Mouse (Mus musculus) brain, embryonic 14.5 days (tissue): ENCODE data around the gene Ccdc93. TPM values are rescaled to one million over a fixed set of nuclear protein-coding genes. Genes with fewer than 3 reads are reported as not detected.

Experiments
- DNase-seq: peaks from one replicate; pipeline ENCODE4 v3.0.0-alpha.2; 2011; ENCODE audit warnings: low read depth
- CTCF ChIP-seq: fragments of 200-500 bp; IDR thresholded peaks from 2 replicates; pipeline ENCODE4 v1.5.1; 2012; ENCODE audit warnings: inconsistent platforms, mild to moderate bottlenecking, moderate library complexity, borderline replicate concordance; ENCODE audit not compliant: insufficient read depth, insufficient read length; ENCODE audit errors: extremely low read depth
- POLR2A ChIP-seq: fragments of 200-500 bp; IDR thresholded peaks from 2 replicates; pipeline ENCODE4 v1.6.1; 2012; ENCODE audit warnings: mild to moderate bottlenecking, inconsistent platforms, borderline replicate concordance; ENCODE audit not compliant: poor library complexity, insufficient read depth, insufficient read length, severe bottlenecking; ENCODE audit errors: extremely low read depth
- polyA plus RNA-seq: library from polyadenylated mRNA; depleted of rRNA; stranded (reverse); fragments of >200 nt; gene quantifications from 2 replicates; pipeline ENCODE4 v1.2.3, GENCODE M21; 2012

The Ccdc93 gene
- polyA plus RNA-seq, 1 experiment: 18.7 TPM

- no peak for DNase-seq
- TF ChIP-seq POLR2A (no peak), CTCF (no peak)
These were observed 17.3 kb downstream of the Ccdc93 start for GRCm38 (mm10) chr1:121448166-121448565.

- no peak for TF ChIP-seq POLR2A
- TF ChIP-seq CTCF: no peak
- peak; percentile 27 for DNase-seq
These were observed 20.2 kb downstream of the Ccdc93 start for GRCm38 (mm10) chr1:121451009-121451408.

DNA sequence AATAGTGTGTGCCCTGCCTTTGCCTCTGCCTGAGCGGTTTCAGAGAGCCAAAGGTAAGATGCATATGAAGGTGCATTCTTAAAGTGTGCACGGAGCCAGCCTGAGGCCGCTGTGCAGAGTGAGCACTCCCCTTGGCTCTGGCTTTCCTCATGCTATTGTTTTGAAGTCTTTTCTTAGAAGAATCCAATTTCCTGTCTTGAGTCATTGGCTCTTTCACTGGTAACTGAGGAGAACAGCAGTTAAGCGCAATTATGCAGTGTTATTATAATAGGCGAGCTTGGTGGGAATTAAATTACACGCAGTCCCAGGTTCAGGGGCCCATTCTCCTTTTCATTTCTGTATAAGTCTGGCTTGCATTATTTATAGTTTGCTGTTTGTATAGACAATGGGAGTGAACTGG, 21.6 kb downstream of the Ccdc93 start:
- DNase-seq: peak; percentile 39
- TF ChIP-seq CTCF (no peak), POLR2A (no peak)

DNA sequence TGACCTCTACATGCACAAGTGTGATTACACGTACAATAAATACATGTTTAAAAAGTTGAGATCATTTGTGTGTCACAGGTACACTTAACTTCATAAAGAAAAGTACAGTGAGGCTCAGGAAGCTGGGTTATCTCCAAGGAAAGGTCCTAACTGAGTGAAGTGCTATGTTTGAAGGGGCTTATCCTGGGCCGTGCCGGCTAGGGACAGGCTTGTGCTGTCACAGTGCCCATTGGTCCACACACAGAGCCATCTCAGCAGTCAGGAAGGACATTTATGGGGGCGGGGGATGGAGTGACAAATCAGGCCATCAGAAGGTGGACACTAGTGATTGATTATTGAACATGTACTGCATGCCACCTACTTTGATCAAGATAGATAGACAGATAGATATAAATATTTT, 22.2 kb downstream of the Ccdc93 start:
- no peak for DNase-seq
- TF ChIP-seq CTCF (no peak), POLR2A (no peak)

GRCm38 (mm10) chr1:121454951-121455350, 24.1 kb downstream of the Ccdc93 start:
- DNase-seq: no peak
- TF ChIP-seq CTCF (no peak), POLR2A (no peak)

GRCm38 (mm10) chr1:121460077-121460476, 29.2 kb downstream of the Ccdc93 start:
- no peak for DNase-seq
- TF ChIP-seq CTCF (0 out of 2 replicates have a peak, but pooled peaks have one; percentile 8), POLR2A (no peak)

DNA sequence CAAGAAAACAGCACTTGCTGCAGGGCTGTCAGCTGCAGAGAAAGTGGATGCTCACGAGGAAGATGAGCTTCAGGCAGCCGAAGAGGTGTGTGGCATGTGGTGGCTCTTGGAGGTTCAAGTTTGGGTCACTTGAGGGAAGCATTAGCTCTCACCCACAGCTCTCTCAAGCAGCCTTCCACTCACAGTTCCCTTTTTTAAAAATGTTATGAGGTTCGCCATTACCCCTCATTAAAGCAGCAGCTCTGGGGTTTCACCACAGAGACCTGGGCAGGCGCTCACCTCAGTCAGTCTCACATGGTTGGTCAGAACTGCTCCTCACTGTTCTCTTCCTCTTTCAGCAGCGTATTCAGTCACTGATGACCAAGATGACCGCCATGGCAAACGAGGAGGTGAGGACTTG, 31.0 kb downstream of the Ccdc93 start:
- no peak for DNase-seq
- TF ChIP-seq CTCF (no peak), POLR2A (no peak)

DNA sequence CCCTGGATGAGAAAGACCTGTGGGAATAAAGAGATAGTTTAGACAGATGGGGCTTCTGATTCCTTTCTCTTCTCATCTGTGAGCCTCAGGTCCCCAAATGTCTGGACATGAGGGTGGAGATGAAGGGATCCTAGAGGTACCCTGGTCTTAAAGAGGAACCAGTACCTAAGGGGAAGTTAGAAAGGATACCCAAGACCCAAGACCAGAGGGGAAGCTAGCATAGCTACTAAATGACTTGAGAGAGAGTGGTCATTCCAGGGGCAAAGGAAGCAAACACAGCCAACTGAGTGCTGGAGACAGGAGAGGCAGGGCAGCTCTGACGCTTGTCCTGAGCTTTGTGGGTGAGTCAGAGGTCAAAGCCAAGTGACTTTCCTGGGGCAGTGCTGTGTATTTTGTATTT, 31.8 kb downstream of the Ccdc93 start:
- no peak for TF ChIP-seq CTCF
- no peak for TF ChIP-seq POLR2A
- DNase-seq: no peak

DNA sequence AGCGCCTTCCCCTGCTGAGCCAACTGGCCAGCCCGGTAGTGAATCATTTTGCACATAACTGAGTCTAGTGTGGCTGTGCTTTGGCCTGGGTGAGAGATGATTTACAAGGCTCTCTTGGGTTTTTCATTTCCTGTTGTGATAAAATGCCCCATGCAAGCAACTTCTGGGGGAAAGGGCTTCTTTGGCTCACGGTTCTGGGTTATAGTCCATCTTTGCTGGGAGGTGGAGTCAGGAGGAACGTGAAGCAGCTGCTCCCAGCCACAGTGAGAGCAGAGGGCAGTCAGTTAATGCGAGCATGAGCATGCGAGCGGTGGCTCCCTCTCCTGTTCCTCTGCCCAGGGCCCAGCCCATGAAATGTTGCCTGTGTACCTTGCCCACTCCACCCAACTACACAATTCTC, 33.0 kb downstream of the Ccdc93 start:
- DNase-seq: no peak
- TF ChIP-seq POLR2A: no peak

DNA sequence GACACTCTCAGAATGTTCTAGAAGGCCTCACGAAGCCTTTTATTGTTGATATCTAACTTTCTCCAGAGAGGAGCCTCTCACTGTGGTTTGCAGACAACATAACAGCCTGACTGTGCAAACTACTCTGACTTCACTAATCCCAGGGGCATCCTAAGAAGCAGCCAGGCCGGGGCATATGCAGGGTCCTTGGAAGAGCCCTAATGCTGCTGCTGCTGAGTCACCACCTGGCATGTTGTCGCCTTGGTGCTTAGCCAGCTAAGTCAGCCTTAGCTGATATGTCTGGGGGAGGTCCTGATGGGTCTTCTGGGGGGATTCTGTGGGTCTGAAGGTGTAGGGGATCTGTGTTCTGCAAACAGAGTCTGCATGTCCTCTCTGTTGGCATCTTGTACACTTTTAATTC, 35.4 kb downstream of the Ccdc93 start:
- TF ChIP-seq CTCF (no peak), POLR2A (no peak)

GRCm38 (mm10) chr1:121468271-121468670, 37.4 kb downstream of the Ccdc93 start:
- no peak for TF ChIP-seq POLR2A
- no peak for TF ChIP-seq CTCF

More for the DNA sequence above, 35.4 kb downstream of the Ccdc93 start:
- DNase-seq: no peak

DNA sequence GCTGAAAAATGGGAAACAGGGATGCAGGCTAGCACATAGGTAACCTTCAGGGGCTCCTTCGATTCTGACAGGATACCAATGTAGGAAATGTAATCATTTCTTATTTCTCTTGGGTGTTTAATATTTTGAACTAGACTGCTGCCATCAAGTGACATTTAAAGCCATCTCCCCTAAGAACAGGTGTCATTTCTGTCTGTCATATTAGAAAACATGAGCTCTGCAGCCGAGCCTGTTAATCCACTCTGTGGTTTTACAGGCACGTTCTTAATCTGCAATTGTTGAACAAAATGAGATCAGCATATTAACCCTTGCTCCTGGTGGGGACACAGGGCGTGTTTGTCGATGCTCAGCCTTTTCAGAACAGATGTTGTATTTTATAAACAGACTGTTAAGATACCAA, 40.7 kb downstream of the Ccdc93 start:
- no peak for DNase-seq
- TF ChIP-seq POLR2A (no peak), CTCF (no peak)

More at GRCm38 (mm10) chr1:121468271-121468670, 37.4 kb downstream of the Ccdc93 start:
- peak; percentile 42 for DNase-seq
